Mouse (Mus musculus) stomach, postnatal 0 days (tissue): Measurements from ENCODE around the gene Ntrk2. TPM values are rescaled to one million over a fixed set of nuclear protein-coding genes. Genes with fewer than 3 reads are reported as not detected.
A peak's percentile ranks its signal among the peaks of the same experiment; 100 is the strongest.

Source experiments
- ATAC-seq: fragments of 200-750 bp; cut with Nextera tagmentation; 2 replicates; pipeline ENCODE4 v1.8.0; 2017; ENCODE audit not compliant: low FRiP score, low TSS enrichment
- DNase-seq: peaks from one replicate; pipeline ENCODE4 v3.0.0-alpha.2; 2016; ENCODE audit warnings: low spot score
- H3K27ac ChIP-seq: fragments of 300-500 bp; sonication (generic); replicated peaks from 2 replicates; pipeline ENCODE4 v1.5.1; 2014; ENCODE audit warnings: mild to moderate bottlenecking, control low read depth
- H3K27me3 ChIP-seq: fragments of 300-500 bp; sonication (generic); 2 replicates; pipeline ENCODE4 v1.6.1; 2014; ENCODE audit warnings: low read length; ENCODE audit not compliant: control insufficient read depth, insufficient read depth
- H3K36me3 ChIP-seq: fragments of 300-500 bp; sonication (generic); 2 replicates; pipeline ENCODE4 v1.6.1; 2014; ENCODE audit warnings: low read length, mixed read lengths; ENCODE audit not compliant: control insufficient read depth, insufficient read depth
- H3K4me1 ChIP-seq: fragments of 300-500 bp; sonication (generic); replicated peaks from 2 replicates; pipeline ENCODE4 v1.6.1; 2014; ENCODE audit warnings: antibody characterized with exemption; ENCODE audit not compliant: control insufficient read depth, insufficient read depth
- H3K4me2 ChIP-seq: fragments of 300-500 bp; sonication (generic); replicated peaks from 2 replicates; pipeline ENCODE4 v1.6.1; 2014; ENCODE audit warnings: low read depth, mild to moderate bottlenecking, control low read depth, moderate library complexity
- H3K4me3 ChIP-seq: fragments of 300-500 bp; sonication (generic); 2 replicates; pipeline ENCODE4 v1.5.1; 2014; ENCODE audit warnings: low read depth, low read length, control low read depth
- H3K9ac ChIP-seq: fragments of 300-500 bp; sonication (generic); 2 replicates; pipeline ENCODE4 v1.6.1; 2014; ENCODE audit warnings: mild to moderate bottlenecking, low read length, control low read depth, mixed read lengths
- H3K9me3 ChIP-seq: fragments of 300-500 bp; sonication (generic); 2 replicates; pipeline ENCODE4 v1.6.1; 2016; ENCODE audit warnings: low read length; ENCODE audit not compliant: control insufficient read depth
- CTCF ChIP-seq: IDR thresholded peaks from 2 replicates; pipeline ENCODE4 v1.5.1; 2016; ENCODE audit warnings: antibody characterized with exemption, low read depth, mild to moderate bottlenecking, moderate library complexity
- EP300 ChIP-seq: optimal IDR thresholded peaks from 2 replicates; pipeline ENCODE3; 2016; ENCODE audit warnings: antibody characterized with exemption
- WGBS: fragments of 180-500 bp; shearing (Covaris S2); extraction: QIAGEN DNeasy Blood & Tissue Kit; methylation state at CpG from one replicate; pipeline ENCODE4 v1.1.7; 2014; 5-methylcytosine and 5-hydroxymethylcytosine counted together
- polyA plus RNA-seq: library from polyadenylated mRNA; unstranded; fragments of >200 nt; fragmentation: Nextera tagmentation; extraction: Ambion mirVana; gene quantifications from 2 replicates; pipeline ENCODE4 v1.2.1, GENCODE M21; 2015

Ntrk2 gene
- polyA plus RNA-seq, 1 experiment from 2014 or later: 1.7 TPM

DNA sequence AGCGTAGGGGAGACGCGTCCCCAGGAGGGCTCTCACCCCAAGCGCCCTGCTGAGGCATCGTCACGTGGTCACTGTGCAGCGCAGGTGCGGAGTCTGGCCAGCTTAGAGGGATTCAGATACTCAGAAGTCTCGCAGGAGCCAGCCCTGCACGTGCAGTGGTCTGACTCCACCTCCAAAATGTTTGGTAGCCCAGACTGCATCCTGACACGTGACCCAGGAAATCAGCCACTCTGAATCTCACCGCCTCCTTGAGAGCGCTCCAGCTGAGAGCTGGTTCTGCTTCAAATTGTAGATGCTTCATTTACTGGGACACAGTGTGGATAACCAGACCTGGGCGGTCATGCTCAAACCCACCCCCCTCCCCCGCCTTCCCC lies 205.1 kb downstream of the Ntrk2 start:
- 2% methylated on average over 15 of the region's 15 CpGs for WGBS
- no peak overlapping the region for H3K9ac ChIP-seq
- H3K4me3 ChIP-seq: peak overlapping the region; percentile 18; the same call in 1 of the 2 replicates
- no peak for TF ChIP-seq CTCF
- no peak for TF ChIP-seq EP300
- ATAC-seq (peak; percentile 91), DNase-seq (peak; percentile 61)
- no peaks in the 10 kb centered on the region for H3K36me3 ChIP-seq
- no peaks in the 10 kb centered on the region for H3K9me3 ChIP-seq
- H3K27ac ChIP-seq: no peak overlapping the region
- no peaks in the 10 kb centered on the region for H3K27me3 ChIP-seq
- H3K4me2 ChIP-seq: peak overlapping the region; percentile 50
- no peaks in the 10 kb centered on the region for H3K4me1 ChIP-seq

DNA sequence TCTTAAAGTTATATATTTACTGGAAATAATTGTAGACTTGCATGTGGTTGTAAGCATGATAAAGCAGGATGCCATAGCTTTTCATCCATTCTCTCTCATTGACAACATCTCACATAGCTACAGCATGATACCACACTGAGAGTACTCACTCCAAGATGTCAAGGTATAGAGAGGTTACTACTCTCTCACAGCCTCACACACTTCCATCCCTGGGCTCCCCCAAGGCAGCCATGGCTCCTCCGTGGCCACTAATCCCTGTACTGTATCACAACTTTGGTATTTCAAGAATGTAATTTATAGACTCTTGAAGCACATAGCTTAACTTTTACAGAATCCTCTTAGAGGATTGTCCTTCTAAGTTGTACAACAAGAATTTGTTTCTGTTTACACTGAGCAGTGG lies 209.0 kb downstream of the Ntrk2 start:
- H3K4me3 ChIP-seq: no peak overlapping the region
- H3K36me3 ChIP-seq: no peaks in the 10 kb centered on the region
- no peak for DNase-seq
- H3K27ac ChIP-seq: no peak overlapping the region
- no peaks in the 10 kb centered on the region for H3K27me3 ChIP-seq
- 20% methylated on average over 1 of the region's 1 CpGs for WGBS
- TF ChIP-seq CTCF (no peak), EP300 (no peak)
- H3K4me1 ChIP-seq: no peaks in the 10 kb centered on the region
- no peaks in the 10 kb centered on the region for H3K9me3 ChIP-seq
- no peak overlapping the region for H3K9ac ChIP-seq
- H3K4me2 ChIP-seq: no peak overlapping the region
- ATAC-seq: no peak

DNA sequence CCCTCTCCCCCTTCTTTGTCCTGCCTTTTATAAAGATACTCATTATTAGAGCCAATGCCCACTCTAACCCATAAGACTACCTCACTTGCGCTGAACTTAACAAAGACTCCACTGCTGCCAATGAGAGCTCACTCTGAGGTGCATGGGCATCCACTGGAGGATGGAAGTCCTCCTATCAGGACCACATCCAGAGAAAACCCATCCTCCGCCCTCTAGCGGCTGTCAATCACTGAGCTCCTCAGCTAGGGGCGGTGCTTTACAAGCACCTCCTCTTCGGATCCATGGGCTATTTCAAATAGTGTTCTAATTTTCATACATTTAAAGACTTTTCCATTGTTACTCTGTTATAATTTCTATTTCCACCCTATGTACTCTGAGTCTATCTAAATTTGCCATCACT lies 210.8 kb downstream of the Ntrk2 start:
- Histone ChIP-seq H3K27me3 (no peaks in the 10 kb centered on the region), H3K36me3 (no peaks in the 10 kb centered on the region), H3K9ac (no peak overlapping the region), H3K4me1 (no peaks in the 10 kb centered on the region), H3K4me3 (no peak overlapping the region), H3K9me3 (no peaks in the 10 kb centered on the region), H3K27ac (no peak overlapping the region), H3K4me2 (no peak overlapping the region)
- TF ChIP-seq CTCF (no peak), EP300 (no peak)
- ATAC-seq (no peak), DNase-seq (no peak)
- 60% methylated on average over 5 of the region's 5 CpGs for WGBS

DNA sequence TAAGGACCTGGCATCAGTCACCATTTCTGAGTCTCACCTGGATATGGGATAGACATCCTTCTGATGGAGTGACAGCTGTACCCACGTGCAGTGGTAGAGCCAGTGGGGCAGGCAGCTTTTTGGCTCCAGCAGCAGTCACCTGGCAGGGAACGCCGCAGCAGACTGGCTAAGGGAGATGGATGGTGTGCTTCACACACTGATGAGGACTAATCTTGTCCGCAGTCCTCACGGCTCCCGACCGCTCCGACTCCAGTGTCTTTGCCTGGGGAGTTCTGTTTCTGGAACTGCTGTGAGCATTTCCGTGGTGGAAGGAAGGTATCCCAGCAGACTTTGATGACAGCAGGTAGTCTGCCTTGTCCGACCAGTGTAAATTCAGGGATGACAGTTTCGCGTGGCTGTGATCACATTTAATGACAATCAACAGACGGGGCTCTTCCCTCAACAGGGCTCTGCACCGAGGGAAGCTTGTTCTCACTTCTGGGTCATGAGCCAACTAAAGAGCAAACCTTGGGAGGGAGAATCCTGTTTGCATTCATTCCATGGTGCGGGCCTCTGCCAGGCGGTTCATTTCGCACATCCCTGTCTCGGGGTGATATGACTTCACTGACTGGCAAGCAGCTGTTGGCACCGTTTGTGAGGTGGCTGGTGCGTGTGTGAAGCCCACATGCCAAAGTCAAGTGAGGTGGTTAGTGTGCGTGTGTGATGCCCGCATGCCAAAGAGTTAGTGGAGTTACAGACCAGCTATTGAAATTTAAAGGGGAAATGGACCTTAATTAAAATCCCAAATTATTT lies 216.1 kb downstream of the Ntrk2 start:
- H3K9me3 ChIP-seq: no peaks in the 10 kb centered on the region
- no peaks in the 10 kb centered on the region for H3K4me1 ChIP-seq
- H3K36me3 ChIP-seq: no peaks in the 10 kb centered on the region
- H3K27ac ChIP-seq: no peak overlapping the region
- no peaks in the 10 kb centered on the region for H3K27me3 ChIP-seq
- no peak overlapping the region for H3K9ac ChIP-seq
- WGBS: 84% methylated on average over 22 of the region's 22 CpGs
- no peak for ATAC-seq
- TF ChIP-seq EP300 (no peak), CTCF (no peak)
- H3K4me2 ChIP-seq: no peak overlapping the region
- no peak overlapping the region for H3K4me3 ChIP-seq
- no peak for DNase-seq

DNA sequence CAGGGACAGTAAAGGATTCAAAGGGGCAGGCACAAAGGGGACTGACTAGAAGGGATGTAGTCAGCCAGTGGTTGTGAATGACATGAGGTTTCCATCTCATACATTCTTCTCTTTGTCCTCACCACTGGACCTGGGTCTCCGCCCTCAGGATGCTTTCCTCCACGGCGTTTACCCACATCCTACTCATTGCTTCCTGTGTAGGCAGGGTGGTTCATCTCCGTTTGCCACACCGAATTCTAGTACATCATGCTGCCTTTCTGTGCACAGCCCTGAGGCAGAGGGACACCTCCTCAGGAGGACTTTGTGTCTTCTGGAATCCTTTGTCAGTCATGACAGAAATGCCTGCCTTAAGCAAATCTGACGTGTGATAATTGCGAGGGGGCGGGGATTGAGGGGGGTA lies 219.3 kb downstream of the Ntrk2 start:
- Histone ChIP-seq H3K9me3 (no peaks in the 10 kb centered on the region), H3K27me3 (no peaks in the 10 kb centered on the region), H3K4me1 (no peaks in the 10 kb centered on the region), H3K9ac (no peak overlapping the region), H3K4me2 (no peak overlapping the region), H3K27ac (no peak overlapping the region), H3K36me3 (no peaks in the 10 kb centered on the region), H3K4me3 (no peak overlapping the region)
- no peak for TF ChIP-seq EP300
- TF ChIP-seq CTCF: no peak
- DNase-seq: no peak
- no peak for ATAC-seq
- WGBS: 80% methylated on average over 8 of the region's 8 CpGs

DNA sequence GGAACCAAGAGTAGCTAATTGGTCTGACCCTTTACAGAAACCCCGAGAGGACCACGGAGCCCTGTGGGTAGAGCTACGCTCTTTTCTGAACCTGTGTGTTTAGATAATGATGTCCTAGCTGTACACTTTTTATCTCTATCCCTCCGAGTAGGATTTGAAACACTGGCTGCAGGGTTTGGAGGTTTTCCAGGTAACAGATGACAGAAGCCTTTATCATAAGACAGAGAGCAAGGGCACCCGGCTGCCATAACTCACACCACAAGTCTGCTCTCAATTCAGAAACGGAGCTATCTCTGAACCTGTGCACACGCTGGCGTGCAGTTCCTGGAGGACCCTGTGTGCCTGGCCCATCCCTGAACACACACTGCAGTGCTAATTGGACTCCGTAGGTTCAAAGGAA lies 221.1 kb downstream of the Ntrk2 start:
- Histone ChIP-seq H3K4me3 (no peak overlapping the region), H3K9me3 (no peaks in the 10 kb centered on the region), H3K9ac (no peak overlapping the region), H3K4me2 (no peak overlapping the region), H3K27ac (no peak overlapping the region), H3K36me3 (no peaks in the 10 kb centered on the region), H3K4me1 (no peaks in the 10 kb centered on the region), H3K27me3 (no peaks in the 10 kb centered on the region)
- TF ChIP-seq EP300 (no peak), CTCF (no peak)
- DNase-seq: no peak
- 51% methylated on average over 9 of the region's 9 CpGs for WGBS
- ATAC-seq: no peak
